Mouse (Mus musculus) embryonic fibroblast, embryonic 13.5 days (primary cell): ENCODE results near the gene Rab9. TPM values are rescaled to one million over a fixed set of nuclear protein-coding genes. Genes with fewer than 3 reads are reported as not detected.

Experiments
- H3K27ac ChIP-seq: 2 replicates; pipeline ENCODE4 v1.5.1; 2012; ENCODE audit warnings: low read length, control low read depth, inconsistent platforms; ENCODE audit not compliant: insufficient read depth
- H3K4me1 ChIP-seq: 2 replicates; pipeline ENCODE4 v1.6.1; 2011; ENCODE audit warnings: low read length; ENCODE audit not compliant: control insufficient read depth, insufficient read depth
- H3K4me3 ChIP-seq: 2 replicates; pipeline ENCODE4 v1.5.1; 2011; ENCODE audit warnings: mild to moderate bottlenecking, control low read depth, low read length; ENCODE audit not compliant: insufficient read depth
- CTCF ChIP-seq: IDR thresholded peaks from 2 replicates; pipeline ENCODE4 v1.5.1; 2011; ENCODE audit warnings: mild to moderate bottlenecking, control low read depth, low read length, moderate library complexity, borderline replicate concordance; ENCODE audit not compliant: insufficient read depth
- POLR2A ChIP-seq: IDR thresholded peaks from 2 replicates; pipeline ENCODE4 v1.6.1; 2011; ENCODE audit warnings: low read depth, mild to moderate bottlenecking, control low read depth, low read length, moderate library complexity
- polyA plus RNA-seq: library from polyadenylated mRNA; stranded (reverse); fragments of >200 nt; gene quantifications from 2 replicates; pipeline ENCODE4 v1.2.4, GENCODE M21; 2011; ENCODE audit warnings: low read depth; ENCODE audit not compliant: missing spikeins, insufficient read length

The Rab9 gene
- polyA plus RNA-seq, 1 experiment, result 62.6 TPM

GRCm38 (mm10) chrX:166509761-166510738, 30.4 kb upstream of the Rab9 start:
- Histone ChIP-seq H3K27ac (peak overlapping the region; percentile 98), H3K4me1 (no peaks in the 10 kb centered on the region), H3K4me3 (peak overlapping the region; percentile 58)
- TF ChIP-seq POLR2A, result peak; percentile 62
- TF ChIP-seq CTCF, result no peak

GRCm38 (mm10) chrX:166504421-166504820, 24.8 kb upstream of the Rab9 start:
- Histone ChIP-seq H3K27ac (peak overlapping the region; percentile 34; the same call in 1 of the 2 replicates), H3K4me1 (no peaks in the 10 kb centered on the region; the same call in 1 of the 2 replicates), H3K4me3 (no peak overlapping the region)
- no peak for TF ChIP-seq CTCF
- no peak for TF ChIP-seq POLR2A

GRCm38 (mm10) chrX:166499496-166500190, 20.0 kb upstream of the Rab9 start:
- H3K4me3 ChIP-seq, result no peak overlapping the region
- H3K4me1 ChIP-seq, result no peaks in the 10 kb centered on the region; the same call in 1 of the 2 replicates
- no peak overlapping the region for H3K27ac ChIP-seq
- TF ChIP-seq POLR2A (no peak), CTCF (no peak)

GRCm38 (mm10) chrX:166497771-166498170, 18.1 kb upstream of the Rab9 start:
- H3K4me1 ChIP-seq, result no peaks in the 10 kb centered on the region
- H3K27ac ChIP-seq, result no peak overlapping the region
- no peak overlapping the region for H3K4me3 ChIP-seq
- TF ChIP-seq POLR2A (no peak), CTCF (no peak)

- no peak overlapping the region for H3K4me3 ChIP-seq
- H3K27ac ChIP-seq, result no peak overlapping the region
- TF ChIP-seq CTCF, result no peak
- TF ChIP-seq POLR2A, result no peak
- H3K4me1 ChIP-seq, result no peaks in the 10 kb centered on the region
These were observed 15.4 kb upstream of the Rab9 start for GRCm38 (mm10) chrX:166495052-166495451.

- H3K4me1 ChIP-seq, result no peaks in the 10 kb centered on the region; the same call in 1 of the 2 replicates
- peak overlapping the region; percentile 90 for H3K4me3 ChIP-seq
- H3K27ac ChIP-seq, result peak overlapping the region; percentile 89
- TF ChIP-seq POLR2A (no peak), CTCF (no peak)
These were observed 869 bp downstream of the Rab9 start for GRCm38 (mm10) chrX:166478631-166479364.

GRCm38 (mm10) chrX:166477393-166477792, 2.3 kb downstream of the Rab9 start:
- no peak for TF ChIP-seq POLR2A
- TF ChIP-seq CTCF, result no peak
- Histone ChIP-seq H3K4me3 (peak overlapping the region; percentile 49), H3K4me1 (no peaks in the 10 kb centered on the region; the same call in 1 of the 2 replicates), H3K27ac (no peak overlapping the region)

- Histone ChIP-seq H3K4me1 (no peaks in the 10 kb centered on the region; the same call in 1 of the 2 replicates), H3K4me3 (no peak overlapping the region), H3K27ac (no peak overlapping the region)
- no peak for TF ChIP-seq CTCF
- TF ChIP-seq POLR2A, result no peak
These were observed 7.1 kb downstream of the Rab9 start for GRCm38 (mm10) chrX:166472612-166473011.

GRCm38 (mm10) chrX:166468321-166468720, 11.3 kb downstream of the Rab9 start:
- H3K27ac ChIP-seq, result no peak overlapping the region
- H3K4me1 ChIP-seq, result no peaks in the 10 kb centered on the region; the same call in 1 of the 2 replicates
- TF ChIP-seq POLR2A, result no peak
- no peak for TF ChIP-seq CTCF
- H3K4me3 ChIP-seq, result no peak overlapping the region
